Mouse (Mus musculus): ENCODE data around the gene Gse1. TPM values are rescaled to one million over a fixed set of nuclear protein-coding genes. Genes with fewer than 3 reads are reported as not detected.

Gene Gse1
- total RNA-seq, 2 experiments from 2014 or later = 23.9 to 24.1 TPM

DNA sequence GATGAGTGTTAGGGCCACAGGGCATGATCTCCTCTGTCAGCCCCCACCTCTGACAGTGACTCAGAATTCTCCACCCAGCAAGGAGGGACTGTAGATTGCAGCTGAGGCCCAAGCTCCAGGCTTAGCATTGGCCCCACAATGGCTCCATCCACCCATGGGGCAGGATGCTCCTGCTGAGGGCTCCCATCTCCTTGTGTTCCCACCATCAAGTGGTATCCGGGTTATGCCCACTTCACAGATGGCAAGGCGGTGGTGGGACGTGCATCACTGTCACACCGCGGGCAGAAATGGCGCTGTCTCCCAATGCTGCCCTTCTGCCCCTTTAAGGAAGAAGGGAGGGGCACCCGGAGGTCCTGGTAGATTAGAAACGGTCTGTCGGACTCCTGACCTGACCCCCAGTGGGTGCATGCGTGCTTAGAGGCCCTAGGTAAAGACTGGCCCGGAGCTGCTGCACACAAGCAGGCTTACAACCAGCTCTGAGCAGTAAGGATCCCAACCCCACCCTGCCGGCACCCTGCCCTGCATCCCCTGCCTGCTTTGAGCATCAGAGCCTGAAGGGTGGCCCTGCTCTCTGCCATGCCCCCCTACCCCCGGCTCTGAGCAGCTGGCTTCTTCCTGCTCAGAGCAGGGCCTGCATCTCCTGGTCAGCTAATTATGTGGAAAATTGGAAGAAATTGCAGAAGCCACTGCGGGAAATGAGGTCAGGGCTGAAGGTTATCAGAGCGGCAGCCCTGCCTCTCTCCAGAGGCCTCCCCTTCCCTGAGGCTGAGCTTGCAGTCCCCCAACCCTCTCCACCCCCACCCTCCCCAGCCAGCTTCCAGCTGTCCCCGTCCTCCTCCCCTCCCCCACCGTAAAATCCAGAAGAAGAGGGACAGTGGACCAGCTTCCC, 67.0 kb downstream of the Gse1 start:
- DNase-seq (ENCODE audit: low spot score in 2 of 2) = no peak

DNA sequence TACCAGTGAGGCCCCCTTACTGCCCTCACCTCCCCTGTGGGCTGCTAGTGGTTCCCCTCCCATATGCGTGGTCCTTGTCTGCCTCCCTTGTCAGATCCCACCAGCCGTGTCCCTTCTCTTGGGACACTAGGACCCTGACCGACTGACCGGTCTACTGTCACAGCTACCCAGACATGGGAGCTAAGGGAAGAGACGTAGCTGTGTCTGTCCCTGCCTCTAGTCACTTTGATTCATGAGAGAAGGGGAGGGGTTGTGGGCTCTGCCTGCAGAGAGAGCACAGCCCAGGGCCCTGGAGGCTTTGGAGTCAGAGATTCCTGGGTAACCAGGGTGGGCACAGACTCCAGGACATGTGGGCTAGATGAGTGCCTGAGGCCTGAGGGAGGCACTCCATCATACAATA, 68.7 kb downstream of the Gse1 start:
- DNase-seq (ENCODE audit: low spot score in 2 of 2) = no peak

- DNase-seq (ENCODE audit: low spot score in 2 of 2) = no peak
Measured at GRCm38 (mm10) chr8:120298601-120299532, 70.6 kb downstream of the Gse1 start.

GRCm38 (mm10) chr8:120300601-120301141, 72.4 kb downstream of the Gse1 start:
- DNase-seq (ENCODE audit: low spot score in 2 of 2) = peak; percentile 80 to 84

DNA sequence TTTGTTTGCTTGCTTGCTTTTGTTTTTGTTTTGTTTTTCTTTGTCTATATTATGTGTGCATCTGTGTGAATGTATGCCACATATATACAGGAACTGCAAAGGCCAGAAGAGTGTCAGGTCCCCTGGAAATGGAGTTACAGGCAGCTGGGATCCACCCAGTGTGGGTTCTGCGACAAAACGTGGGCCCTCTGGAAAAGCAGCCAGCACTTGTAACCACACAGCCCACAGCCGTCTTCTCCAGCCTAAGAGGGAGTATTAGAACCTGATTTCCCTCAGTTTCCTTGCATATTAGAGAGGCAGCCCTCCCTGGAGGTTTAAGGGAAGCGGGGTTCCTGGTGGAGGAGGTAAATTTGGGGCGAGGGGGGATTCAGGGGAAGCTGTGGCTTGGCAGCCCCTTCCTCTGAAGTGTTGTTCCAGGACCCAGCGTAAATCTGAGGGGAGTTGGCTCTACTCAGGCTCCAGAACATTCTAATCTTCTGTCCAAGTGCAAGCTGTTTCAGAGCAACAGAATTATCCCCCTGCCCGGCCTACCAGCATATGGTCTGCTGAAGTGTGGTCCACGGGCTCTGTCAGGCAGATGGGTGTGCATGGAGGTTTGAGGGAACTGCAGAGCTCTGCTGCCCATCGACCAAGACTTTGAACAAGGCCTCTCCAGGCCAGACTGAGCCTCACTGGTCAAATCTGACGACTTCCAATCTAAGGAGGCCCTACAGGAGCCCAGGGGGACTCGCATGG, 74.9 kb downstream of the Gse1 start:
- no peak for DNase-seq (ENCODE audit: low spot score in 2 of 2)

GRCm38 (mm10) chr8:120304097-120304496, 75.8 kb downstream of the Gse1 start:
- no peak for DNase-seq (ENCODE audit: low spot score in 2 of 2)

DNA sequence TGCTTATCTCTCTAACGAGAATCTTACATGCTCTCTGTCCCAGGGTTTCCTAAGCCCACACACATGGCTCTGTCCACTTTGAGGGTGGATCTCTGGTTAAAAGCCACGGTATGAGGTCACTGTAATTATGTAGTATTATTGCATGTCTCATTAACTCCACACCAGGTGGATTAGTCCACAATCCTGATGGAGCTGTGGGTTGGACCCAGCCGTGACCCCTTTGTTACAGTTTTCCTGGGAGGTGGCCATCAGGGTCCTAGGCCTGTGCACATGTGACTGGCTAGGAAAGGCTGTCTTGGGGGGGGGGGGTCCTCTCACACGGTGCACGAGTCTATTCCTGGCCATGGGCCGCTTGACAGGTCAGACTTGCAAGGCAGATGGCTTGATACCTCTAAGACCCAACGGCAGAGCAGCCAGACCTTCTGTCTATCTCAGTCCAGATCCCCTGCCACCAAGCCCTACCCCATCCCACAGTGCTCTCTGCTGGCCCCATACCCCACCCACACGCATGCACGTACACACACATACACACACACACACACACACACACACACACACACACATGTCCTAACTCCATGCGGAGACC, 77.6 kb downstream of the Gse1 start:
- no peak for DNase-seq (ENCODE audit: low spot score in 2 of 2)

- DNase-seq (ENCODE audit: low spot score in 2 of 2) = no peak
Measured at GRCm38 (mm10) chr8:120307103-120307502, 78.8 kb downstream of the Gse1 start.

DNA sequence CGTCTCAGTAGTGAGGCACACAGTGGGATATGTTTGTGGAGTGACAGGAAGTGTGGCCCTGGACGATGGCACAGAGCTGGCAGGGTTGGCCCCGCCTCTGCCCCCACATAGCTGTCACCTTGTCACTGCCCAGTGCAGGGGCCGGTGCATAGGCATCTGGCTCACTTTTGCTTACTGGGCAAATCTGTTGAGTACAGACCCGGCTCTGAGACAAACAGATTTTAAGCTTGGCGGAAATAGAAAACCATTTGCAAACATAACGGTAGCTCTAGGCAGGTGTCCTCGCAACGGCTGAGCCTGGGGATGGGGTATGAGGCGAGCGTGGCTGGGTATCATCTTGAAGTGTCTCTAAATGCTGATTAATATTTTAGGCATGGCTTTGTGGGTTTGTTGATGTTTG, 79.3 kb downstream of the Gse1 start:
- DNase-seq (ENCODE audit: low spot score in 2 of 2) = no peak

GRCm38 (mm10) chr8:120308131-120308530, 79.9 kb downstream of the Gse1 start:
- no peak for DNase-seq (ENCODE audit: low spot score in 2 of 2)

- no peak for DNase-seq (ENCODE audit: low spot score in 2 of 2)
Measured at GRCm38 (mm10) chr8:120308553-120308952, 80.3 kb downstream of the Gse1 start.

- DNase-seq (ENCODE audit: low spot score in 2 of 2) = no peak
Measured at GRCm38 (mm10) chr8:120309326-120309725, 81.1 kb downstream of the Gse1 start.

GRCm38 (mm10) chr8:120310063-120310462, 81.8 kb downstream of the Gse1 start:
- no peak for DNase-seq (ENCODE audit: low spot score in 2 of 2)

DNA sequence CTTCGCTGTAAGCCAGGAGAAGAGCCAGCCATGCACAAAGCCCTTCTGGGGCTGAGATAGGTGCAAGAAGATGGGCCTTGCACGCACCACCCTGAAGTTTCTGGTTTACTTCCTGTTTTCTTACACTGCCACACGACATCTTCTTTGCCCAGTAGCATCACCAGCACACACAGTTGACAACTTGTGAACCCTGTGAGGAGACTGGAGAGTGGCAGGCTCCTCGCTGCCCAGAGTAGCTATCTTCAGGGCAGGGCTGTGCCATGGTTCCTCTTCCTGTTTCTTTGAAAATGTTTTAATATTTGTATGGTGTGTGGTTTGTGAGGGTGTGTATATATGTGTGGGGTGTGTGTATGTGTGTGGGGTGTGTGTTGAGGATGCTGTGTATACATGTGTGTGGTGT, 84.2 kb downstream of the Gse1 start:
- no peak for DNase-seq (ENCODE audit: low spot score in 2 of 2)

DNA sequence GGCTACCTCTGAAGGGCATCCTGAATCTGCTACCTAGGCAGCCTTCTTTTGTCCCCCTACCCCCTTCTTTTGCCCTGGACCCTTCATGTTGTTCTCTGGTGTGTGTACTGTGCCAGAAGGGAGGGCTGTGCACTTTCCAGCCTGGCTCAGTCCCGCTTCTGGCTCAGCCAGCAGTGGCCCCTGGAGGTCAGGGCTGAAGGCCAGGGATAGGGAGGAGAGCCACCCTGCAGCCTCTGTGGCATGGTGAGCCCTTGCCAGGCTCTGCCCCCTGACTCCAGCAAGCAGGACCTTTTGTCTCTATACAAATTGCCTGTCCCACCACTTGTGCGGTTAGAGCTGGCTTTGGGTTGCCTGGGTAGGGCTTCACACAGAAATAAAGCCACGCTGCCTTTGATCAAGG, 85.4 kb downstream of the Gse1 start:
- DNase-seq (ENCODE audit: low spot score in 2 of 2) = no peak

- no peak for DNase-seq (ENCODE audit: low spot score in 2 of 2)
Measured at GRCm38 (mm10) chr8:120314932-120315331, 86.7 kb downstream of the Gse1 start.

DNA sequence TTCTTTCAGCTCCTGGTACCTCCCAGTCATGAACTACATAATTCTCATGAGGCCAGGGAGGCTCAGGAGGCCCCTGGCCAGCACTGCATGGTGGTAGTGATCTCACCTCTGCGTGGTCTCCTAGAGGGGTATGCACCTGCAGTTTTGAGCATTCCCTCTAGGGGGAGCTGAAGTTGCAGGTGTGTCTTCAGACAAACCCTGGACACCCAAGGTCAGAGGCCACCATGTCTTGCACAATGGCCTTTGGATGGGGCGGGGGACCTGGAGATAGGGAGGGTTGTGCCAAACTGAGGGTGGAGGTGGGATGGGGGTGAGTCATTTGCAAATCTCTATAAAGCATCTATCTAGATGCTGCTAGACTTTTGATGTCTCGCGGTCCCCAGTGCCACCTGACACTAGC, 87.4 kb downstream of the Gse1 start:
- no peak for DNase-seq (ENCODE audit: low spot score in 2 of 2)

DNA sequence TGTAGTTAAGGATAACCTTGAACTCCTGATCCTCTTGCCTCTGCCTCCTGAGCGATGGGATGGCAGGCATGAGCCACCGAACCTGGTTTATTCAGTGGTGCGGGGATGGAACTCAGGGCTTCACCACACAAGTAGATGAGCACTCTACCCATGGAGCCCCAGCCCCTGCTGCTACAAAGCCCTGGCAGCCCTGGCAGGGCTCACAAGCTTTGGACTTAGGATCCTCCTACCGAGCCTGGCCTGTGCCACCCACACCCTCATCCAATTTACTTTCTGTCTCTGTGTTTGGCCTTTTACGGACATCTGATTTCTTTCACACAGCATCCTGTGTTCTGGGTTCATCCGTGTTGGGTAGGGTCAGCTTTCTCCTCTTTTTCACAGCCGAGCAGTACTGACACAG, 88.5 kb downstream of the Gse1 start:
- no peak for DNase-seq (ENCODE audit: low spot score in 2 of 2)

DNA sequence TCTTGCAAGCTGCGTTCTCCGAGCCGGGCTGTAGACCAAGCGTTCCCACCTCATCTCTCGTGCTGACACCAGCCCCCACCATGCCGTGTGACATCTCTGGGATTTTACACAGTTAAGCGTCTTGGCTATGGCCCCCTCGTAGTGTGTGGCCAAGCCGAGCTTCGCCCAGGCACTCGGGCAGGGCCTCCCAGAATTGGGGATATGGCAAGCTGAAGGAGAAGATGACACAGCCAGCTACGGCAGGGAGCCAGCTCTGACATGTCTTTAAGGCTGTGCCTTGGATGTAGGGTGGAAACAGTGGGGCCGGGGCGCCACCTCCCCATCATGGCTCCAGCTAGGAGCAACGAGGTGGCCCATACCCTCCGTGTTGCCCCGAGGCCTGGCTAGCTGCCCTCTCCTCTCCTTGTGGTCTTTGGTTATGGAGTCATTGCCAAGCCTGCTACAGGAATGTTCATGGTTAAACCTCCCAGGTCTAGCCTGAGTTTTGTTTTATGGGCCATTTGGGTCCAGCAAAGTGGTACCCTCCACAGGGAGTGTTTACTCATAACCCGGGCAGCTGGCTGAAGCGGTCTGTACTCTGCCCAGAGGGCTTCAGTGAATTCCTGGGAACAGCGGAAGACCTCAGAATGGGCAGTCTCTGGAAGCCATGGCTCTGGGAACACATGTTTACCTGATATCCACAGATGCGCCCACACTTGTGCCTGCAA, 89.0 kb downstream of the Gse1 start:
- DNase-seq (ENCODE audit: low spot score in 2 of 2) = no peak

GRCm38 (mm10) chr8:120318476-120318991, 90.3 kb downstream of the Gse1 start:
- DNase-seq (ENCODE audit: low spot score in 2 of 2) = peak in 1 of 2 experiments; percentile 48
